Mouse (Mus musculus) lung, embryonic 14.5 days (tissue): ENCODE data around the gene Drc1. TPM values are rescaled to one million over a fixed set of nuclear protein-coding genes. Genes with fewer than 3 reads are reported as not detected.
A peak's percentile ranks its signal among the peaks of the same experiment; 100 is the strongest.

Experiments used
- ATAC-seq: fragments of 200-750 bp; cut with Nextera tagmentation; 2 replicates; pipeline ENCODE4 v1.8.0; 2017; ENCODE audit warnings: mild to moderate bottlenecking, moderate TSS enrichment, moderate library complexity; ENCODE audit not compliant: insufficient read depth
- DNase-seq: peaks from one replicate; pipeline ENCODE4 v3.0.0-alpha.2; 2015
- H3K27ac ChIP-seq: fragments of 300-500 bp; sonication (generic); 2 replicates; pipeline ENCODE4 v1.5.1; 2014; ENCODE audit warnings: low read depth, mild to moderate bottlenecking, moderate library complexity
- H3K27me3 ChIP-seq: fragments of 300-500 bp; sonication (generic); 2 replicates; pipeline ENCODE4 v1.6.1; 2014; ENCODE audit warnings: low read length, control low read depth; ENCODE audit not compliant: insufficient read depth
- H3K36me3 ChIP-seq: fragments of 300-500 bp; sonication (generic); 2 replicates; pipeline ENCODE4 v1.6.1; 2014; ENCODE audit warnings: control low read depth; ENCODE audit not compliant: insufficient read depth
- H3K4me1 ChIP-seq: fragments of 300-500 bp; sonication (generic); 2 replicates; pipeline ENCODE4 v1.6.1; 2014; ENCODE audit warnings: antibody characterized with exemption, control low read depth; ENCODE audit not compliant: insufficient read depth
- H3K4me2 ChIP-seq: fragments of 300-500 bp; sonication (generic); 2 replicates; pipeline ENCODE4 v1.6.1; 2014; ENCODE audit warnings: mild to moderate bottlenecking
- H3K4me3 ChIP-seq: fragments of 300-500 bp; sonication (generic); 2 replicates; pipeline ENCODE4 v1.5.1; 2014; ENCODE audit warnings: low read depth, low read length
- H3K9ac ChIP-seq: fragments of 300-500 bp; sonication (generic); 2 replicates; pipeline ENCODE4 v1.6.1; 2014
- H3K9me3 ChIP-seq: fragments of 300-500 bp; sonication (generic); 2 replicates; pipeline ENCODE4 v1.6.1; 2016; ENCODE audit warnings: low read depth, low read length, control low read depth
- CTCF ChIP-seq: IDR thresholded peaks from 2 replicates; pipeline ENCODE4 v1.5.1; 2016; ENCODE audit warnings: antibody characterized with exemption, low read depth
- WGBS: fragments of 180-500 bp; shearing (Covaris S2); extraction: QIAGEN DNeasy Blood & Tissue Kit; methylation state at CpG from one replicate; pipeline ENCODE4 v1.1.7; 2014; 5-methylcytosine and 5-hydroxymethylcytosine counted together
- polyA plus RNA-seq: library from polyadenylated mRNA; unstranded; fragments of >200 nt; fragmentation: Nextera tagmentation; extraction: Ambion mirVana; gene quantifications from 2 replicates; pipeline ENCODE4 v1.2.1, GENCODE M21; 2014

Drc1 gene
- 0.46 and 0.51 TPM in 2 replicates for polyA plus RNA-seq

DNA sequence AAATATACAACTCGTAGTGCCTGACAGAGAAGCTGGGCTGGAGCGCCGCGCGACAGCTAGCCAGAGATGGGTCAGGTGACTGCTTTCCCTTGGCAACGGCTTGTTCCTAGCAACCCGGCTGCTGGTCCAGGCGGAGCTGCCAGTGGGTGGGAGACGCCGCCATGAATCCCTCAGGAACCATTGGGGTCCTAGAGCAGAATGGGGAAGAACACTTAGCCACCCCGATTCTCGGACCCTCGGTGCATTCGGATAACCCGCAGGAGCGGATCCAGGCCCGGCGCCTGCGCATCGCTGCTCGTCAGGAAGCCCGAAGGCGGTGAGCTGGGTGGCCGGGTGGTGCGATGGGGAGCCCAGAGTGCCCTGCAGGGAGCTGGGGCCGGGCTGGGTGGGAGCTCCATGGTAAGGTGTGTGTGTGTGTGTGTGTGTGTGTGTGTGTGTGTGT, at the start of gene Drc1:
Gene Drc1, plus strand, starts transcription at position 98 of the 442 bp plus-strand sequence.
- Histone ChIP-seq H3K9ac (peak within 1 kb of the TSS; percentile 29; the same call in 1 of the 2 replicates), H3K9me3 (peaks cover 5% of the 10 kb centered on the region; the same call in 1 of the 2 replicates), H3K4me2 (peak within 1 kb of the TSS; percentile 63), H3K27me3 (no peaks in the 10 kb centered on the region), H3K27ac (no peak within 1 kb of the TSS), H3K4me3 (peak within 1 kb of the TSS; percentile 33), H3K4me1 (0 out of 2 replicates have a peak, but pooled peaks cover 1% of the 10 kb centered on the region), H3K36me3 (no peaks in the 10 kb centered on the region)
- ATAC-seq: peak; percentile 77
- no peak for TF ChIP-seq CTCF
- DNase-seq: peak; percentile 65
- WGBS: 3% methylated on average over 26 of the region's 26 CpGs

DNA sequence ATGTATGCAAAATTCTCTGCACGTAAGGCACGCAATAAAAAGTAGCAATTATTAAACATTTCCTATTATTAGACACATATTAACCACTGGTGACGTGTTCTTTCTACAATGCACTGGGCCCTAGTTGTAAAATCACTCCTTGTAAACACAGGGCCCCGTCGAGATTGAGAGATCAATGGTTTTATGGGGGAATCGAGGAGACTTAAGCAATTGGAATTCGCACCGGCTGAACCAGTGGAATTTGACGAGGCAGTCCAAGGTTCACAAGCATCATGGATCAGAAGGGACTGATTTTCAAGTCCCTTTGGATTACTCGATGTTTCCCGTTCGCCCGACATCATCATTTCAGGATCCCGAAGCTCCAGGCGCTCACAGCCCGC, 49.3 kb upstream of the Drc1 start:
- 45% methylated on average over 16 of the region's 16 CpGs for WGBS

DNA sequence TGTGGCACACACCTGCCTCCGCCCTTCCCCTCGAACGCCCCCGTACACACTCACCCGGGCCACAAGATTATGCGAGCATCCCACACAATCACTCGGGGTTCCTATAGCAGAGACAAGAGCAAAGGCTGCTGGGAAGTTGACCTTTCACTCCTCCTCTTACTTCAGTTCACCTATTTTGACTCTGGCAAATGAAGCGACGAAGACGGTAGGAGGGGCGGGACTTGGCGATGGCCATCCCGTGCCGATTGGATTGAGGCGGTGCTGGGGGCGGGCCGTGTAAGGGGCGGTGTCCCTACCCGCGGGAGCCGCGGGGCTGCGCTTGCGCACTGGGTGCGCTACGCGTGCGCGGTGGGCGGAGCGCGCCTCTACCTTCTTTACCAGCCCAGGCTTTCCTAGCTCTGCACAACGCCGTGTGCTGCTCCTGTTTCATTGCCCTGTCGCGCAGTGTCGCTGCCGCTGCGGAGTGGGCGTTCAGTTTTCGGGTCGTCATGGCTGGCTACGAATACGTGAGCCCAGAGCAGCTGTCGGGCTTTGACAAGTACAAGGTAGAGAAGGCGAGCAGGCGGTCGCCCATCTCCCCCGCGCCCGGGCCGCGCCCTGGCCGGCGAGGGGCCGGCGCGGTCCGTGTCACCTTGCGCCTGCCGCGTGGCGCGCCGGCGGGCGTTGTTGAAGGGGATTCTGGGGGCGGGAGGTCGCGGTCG, 48.8 kb upstream of the Drc1 start, which contains the start of gene Selenoi:
Gene Selenoi, plus strand, starts transcription at position 311 of the 701 bp plus-strand sequence.
- peak; percentile 99 for ATAC-seq
- Histone ChIP-seq H3K4me3 (peak within 1 kb of the TSS; percentile 86), H3K4me2 (peak within 1 kb of the TSS; percentile 62), H3K9ac (peak within 1 kb of the TSS; percentile 79), H3K9me3 (no peaks in the 10 kb centered on the region; the same call in 1 of the 2 replicates), H3K27me3 (no peaks in the 10 kb centered on the region), H3K36me3 (no peaks in the 10 kb centered on the region), H3K4me1 (peaks cover 12% of the 10 kb centered on the region; the same call in 1 of the 2 replicates), H3K27ac (peak within 1 kb of the TSS; percentile 88)
- TF ChIP-seq CTCF: no peak
- 3% methylated on average over 69 of the region's 71 CpGs for WGBS
- peak; percentile 99 for DNase-seq

More for the DNA sequence above, 49.3 kb upstream of the Drc1 start:
- peak overlapping the region; percentile 86 for H3K4me3 ChIP-seq
- H3K9me3 ChIP-seq: no peaks in the 10 kb centered on the region; the same call in 1 of the 2 replicates
- no peaks in the 10 kb centered on the region for H3K36me3 ChIP-seq
- ATAC-seq (no peak; the same call in 1 of the 2 replicates), DNase-seq (no peak)
- TF ChIP-seq CTCF: no peak
- no peaks in the 10 kb centered on the region for H3K27me3 ChIP-seq
- peaks cover 12% of the 10 kb centered on the region; the same call in 1 of the 2 replicates for H3K4me1 ChIP-seq
- peak overlapping the region; percentile 64 for H3K9ac ChIP-seq
- H3K27ac ChIP-seq: peak overlapping the region; percentile 42; the same call in 1 of the 2 replicates
- peak overlapping the region; percentile 62 for H3K4me2 ChIP-seq

DNA sequence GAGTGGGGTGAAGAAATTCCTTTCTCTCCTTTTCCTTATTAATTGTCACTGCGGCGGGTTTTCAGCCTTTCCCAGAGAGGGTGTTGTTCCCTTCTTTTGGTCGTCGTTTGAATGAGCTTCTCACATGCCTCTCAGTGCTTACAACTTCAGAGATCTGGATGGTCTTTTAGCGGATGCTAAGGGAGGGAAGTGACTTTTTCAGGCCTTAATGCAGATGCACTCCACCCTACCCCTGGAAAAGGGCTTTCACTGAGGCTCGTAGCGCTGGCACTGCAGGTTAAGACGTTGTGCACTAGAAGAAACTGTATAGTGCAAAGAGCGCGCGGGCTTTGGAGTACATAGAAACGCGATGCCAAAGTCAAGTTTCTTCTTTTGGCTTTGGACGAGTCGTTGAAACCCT, 48.1 kb upstream of the Drc1 start:
- H3K9me3 ChIP-seq: no peaks in the 10 kb centered on the region; the same call in 1 of the 2 replicates
- H3K4me2 ChIP-seq: peak overlapping the region; percentile 62
- peak overlapping the region; percentile 88 for H3K27ac ChIP-seq
- no peaks in the 10 kb centered on the region for H3K27me3 ChIP-seq
- no peak for TF ChIP-seq CTCF
- no peaks in the 10 kb centered on the region for H3K36me3 ChIP-seq
- no peak for ATAC-seq
- peak; percentile 53 for DNase-seq
- H3K9ac ChIP-seq: peak overlapping the region; percentile 79
- peak overlapping the region; percentile 86 for H3K4me3 ChIP-seq
- peaks cover 12% of the 10 kb centered on the region; the same call in 1 of the 2 replicates for H3K4me1 ChIP-seq
- under 1% methylated on average over 15 of the region's 15 CpGs for WGBS

DNA sequence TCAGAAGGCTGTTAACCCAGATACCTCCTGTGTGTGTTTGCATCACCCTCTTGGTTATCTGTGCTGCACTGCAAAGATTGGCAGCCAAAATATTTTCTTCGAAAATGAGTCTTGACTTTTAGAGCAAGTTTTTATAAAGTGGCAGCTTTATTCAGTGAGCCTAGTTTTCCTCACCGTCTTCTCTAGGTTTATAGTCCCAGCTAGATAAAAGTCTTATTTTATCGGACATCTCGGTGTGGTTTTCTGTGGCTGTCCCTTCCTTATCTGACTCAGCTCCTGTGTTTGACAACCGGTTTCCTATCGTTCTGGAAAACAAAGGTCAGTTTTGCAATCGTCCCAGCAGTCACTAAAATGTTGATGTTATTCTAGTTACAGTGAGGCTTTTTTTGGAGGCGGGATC, 47.2 kb upstream of the Drc1 start:
- Histone ChIP-seq H3K9me3 (no peaks in the 10 kb centered on the region; the same call in 1 of the 2 replicates), H3K27ac (no peak overlapping the region), H3K9ac (peak overlapping the region; percentile 79), H3K36me3 (no peaks in the 10 kb centered on the region), H3K4me2 (peak overlapping the region; percentile 62), H3K27me3 (no peaks in the 10 kb centered on the region), H3K4me3 (peak overlapping the region; percentile 86), H3K4me1 (peaks cover 12% of the 10 kb centered on the region; the same call in 1 of the 2 replicates)
- no peak for DNase-seq
- no peak for ATAC-seq
- TF ChIP-seq CTCF: no peak
- WGBS: 23% methylated on average over 8 of the region's 8 CpGs

DNA sequence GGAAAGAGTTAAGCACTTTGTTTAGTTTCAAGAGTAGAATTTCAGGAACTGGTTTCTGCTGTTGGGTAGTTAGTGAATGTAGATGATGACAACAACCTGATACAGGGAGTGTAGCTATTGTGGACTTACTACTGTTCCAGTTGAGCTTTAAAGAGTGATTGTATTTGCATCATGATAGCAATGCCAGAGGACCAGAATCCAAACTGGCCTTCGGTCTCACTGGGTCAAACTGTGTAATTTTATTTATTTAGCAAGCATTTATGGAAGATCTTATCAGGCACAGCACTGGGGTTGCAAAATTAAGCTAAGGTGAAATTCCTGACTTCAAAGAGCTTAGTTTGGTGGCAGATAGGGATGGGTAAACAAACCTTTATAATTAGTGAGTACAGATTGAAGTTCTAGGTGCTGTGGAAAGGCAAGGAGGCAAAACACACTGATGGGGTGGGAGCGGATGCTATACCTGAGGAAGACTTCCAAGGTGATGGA, 45.5 kb upstream of the Drc1 start:
- Histone ChIP-seq H3K4me3 (no peak overlapping the region), H3K27me3 (no peaks in the 10 kb centered on the region), H3K9me3 (no peaks in the 10 kb centered on the region), H3K9ac (no peak overlapping the region), H3K36me3 (no peaks in the 10 kb centered on the region), H3K4me1 (peaks cover 12% of the 10 kb centered on the region; the same call in 1 of the 2 replicates), H3K27ac (no peak overlapping the region), H3K4me2 (no peak overlapping the region)
- 79% methylated on average over 2 of the region's 2 CpGs for WGBS
- TF ChIP-seq CTCF: no peak
- ATAC-seq: no peak
- no peak for DNase-seq

DNA sequence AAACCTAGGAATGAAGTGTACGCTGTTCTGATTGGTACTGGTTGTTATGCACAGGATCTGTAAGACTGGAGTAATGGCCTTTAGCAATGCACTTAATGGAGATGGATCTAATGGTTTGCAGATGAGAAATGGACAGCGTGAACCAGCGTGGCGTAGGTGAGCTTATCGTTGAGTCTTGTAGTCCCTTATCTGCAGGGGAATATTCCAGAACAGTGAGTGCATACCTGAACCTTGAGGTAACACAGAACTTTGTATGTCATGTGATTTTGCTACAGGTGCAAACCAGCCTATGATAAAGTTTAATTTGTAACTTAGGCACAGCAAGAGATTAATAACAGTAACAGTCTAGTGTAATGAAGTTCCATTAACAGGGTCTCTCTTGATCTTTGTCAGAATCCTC, 42.7 kb upstream of the Drc1 start:
- H3K4me1 ChIP-seq: peaks cover 15% of the 10 kb centered on the region; the same call in 1 of the 2 replicates
- ATAC-seq: no peak
- no peak overlapping the region for H3K27ac ChIP-seq
- H3K36me3 ChIP-seq: no peaks in the 10 kb centered on the region
- H3K27me3 ChIP-seq: no peaks in the 10 kb centered on the region
- no peak overlapping the region for H3K4me3 ChIP-seq
- H3K9me3 ChIP-seq: no peaks in the 10 kb centered on the region
- no peak overlapping the region for H3K4me2 ChIP-seq
- DNase-seq: no peak
- 90% methylated on average over 5 of the region's 5 CpGs for WGBS
- H3K9ac ChIP-seq: no peak overlapping the region
- TF ChIP-seq CTCF: no peak
